Mouse (Mus musculus) testis, adult 2 months (tissue): ENCODE measurements at regions not wholly inside any gene's neighbourhood (a gene's known extent, or its start where the extent isn't known, plus 50 kb on each side); places are given as distances from the start of the nearest gene placed in this dataset.

Source experiments
- H3K27ac ChIP-seq: fragments of 200-500 bp; 2 replicates; pipeline ENCODE4 v1.5.1; 2012; ENCODE audit warnings: low read depth, low read length; ENCODE audit not compliant: control insufficient read depth, insufficient read depth
- H3K27me3 ChIP-seq: fragments of 200-500 bp; 2 replicates; pipeline ENCODE4 v1.6.1; 2012; ENCODE audit warnings: mild to moderate bottlenecking, low read length, moderate library complexity; ENCODE audit not compliant: control insufficient read depth, insufficient read depth
- H3K36me3 ChIP-seq: fragments of 200-500 bp; 2 replicates; pipeline ENCODE4 v1.6.1; 2012; ENCODE audit warnings: mild to moderate bottlenecking, low read length; ENCODE audit not compliant: control insufficient read depth, insufficient read depth
- H3K4me1 ChIP-seq: fragments of 200-500 bp; 2 replicates; pipeline ENCODE4 v1.6.1; 2012; ENCODE audit warnings: low read length; ENCODE audit not compliant: control insufficient read depth, insufficient read depth
- H3K4me3 ChIP-seq: fragments of 200-500 bp; 2 replicates; pipeline ENCODE4 v1.5.1; 2012; ENCODE audit warnings: low read depth, mild to moderate bottlenecking, low read length, moderate library complexity, mixed read lengths; ENCODE audit not compliant: control insufficient read depth
- CTCF ChIP-seq: fragments of 200-500 bp; IDR thresholded peaks from 2 replicates; pipeline ENCODE4 v1.5.1; 2012; ENCODE audit warnings: low read depth, mild to moderate bottlenecking, inconsistent platforms, low read length, moderate library complexity; ENCODE audit not compliant: control insufficient read depth, insufficient read depth, insufficient replicate concordance
- POLR2A ChIP-seq: fragments of 200-500 bp; IDR thresholded peaks from 2 replicates; pipeline ENCODE4 v1.6.1; 2012; ENCODE audit warnings: low read depth, mild to moderate bottlenecking, inconsistent platforms, low read length, moderate library complexity; ENCODE audit not compliant: control insufficient read depth

GRCm38 (mm10) chr3:41408821-41409737 lies 146.5 kb upstream of the Jade1 start:
- no peak overlapping the region for H3K4me3 ChIP-seq
- TF ChIP-seq CTCF (no peak), POLR2A (no peak)
- no peaks in the 10 kb centered on the region; the same call in 1 of the 2 replicates for H3K4me1 ChIP-seq
- no peaks in the 10 kb centered on the region for H3K36me3 ChIP-seq
- no peaks in the 10 kb centered on the region for H3K27me3 ChIP-seq
- H3K27ac ChIP-seq, result no peak overlapping the region

DNA sequence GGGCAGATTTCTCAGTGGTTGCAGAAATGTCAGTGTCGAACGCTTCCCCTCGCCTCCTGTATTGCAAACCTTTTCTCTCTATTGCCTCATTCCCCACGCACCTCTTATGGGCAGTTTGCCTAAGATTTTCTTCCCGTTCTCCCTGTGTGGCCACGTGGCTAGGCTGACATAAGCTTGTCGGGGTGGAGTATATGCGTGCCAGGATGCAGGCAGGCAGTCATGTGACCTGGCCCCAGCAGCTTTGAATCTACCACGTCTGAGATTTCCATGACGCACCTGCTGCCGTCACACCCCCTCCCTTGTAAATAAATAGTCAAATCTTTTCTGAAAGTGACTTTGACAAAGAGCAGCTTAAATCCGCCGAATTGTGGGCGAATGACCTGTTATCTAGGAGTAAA lies 147.1 kb upstream of the Jade1 start:
- Histone ChIP-seq H3K36me3 (no peaks in the 10 kb centered on the region), H3K4me3 (no peak overlapping the region), H3K27ac (no peak overlapping the region), H3K4me1 (no peaks in the 10 kb centered on the region; the same call in 1 of the 2 replicates), H3K27me3 (no peaks in the 10 kb centered on the region)
- TF ChIP-seq POLR2A, result no peak
- TF ChIP-seq CTCF, result no peak

DNA sequence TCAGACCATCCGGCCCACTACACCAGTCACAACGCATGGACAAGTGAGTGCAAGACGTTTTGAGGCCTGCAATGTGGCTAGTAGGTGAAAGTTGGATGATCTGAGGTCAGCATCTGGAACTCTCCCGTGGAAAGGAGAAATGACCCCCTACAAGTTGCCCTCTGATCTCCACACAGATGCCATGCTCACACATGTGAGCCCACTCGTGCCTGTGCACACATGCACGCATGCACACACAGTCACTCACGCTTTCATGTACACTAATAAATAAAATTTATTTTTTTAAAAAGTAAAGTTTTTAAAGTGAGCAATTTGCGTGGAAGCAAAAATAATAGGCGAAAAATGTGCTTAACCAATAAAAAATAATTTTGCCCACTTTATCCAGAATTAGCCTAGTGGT lies 147.5 kb upstream of the Jade1 start:
- TF ChIP-seq CTCF (no peak), POLR2A (no peak)
- Histone ChIP-seq H3K27me3 (no peaks in the 10 kb centered on the region), H3K27ac (no peak overlapping the region), H3K4me1 (no peaks in the 10 kb centered on the region; the same call in 1 of the 2 replicates), H3K4me3 (no peak overlapping the region), H3K36me3 (no peaks in the 10 kb centered on the region)

DNA sequence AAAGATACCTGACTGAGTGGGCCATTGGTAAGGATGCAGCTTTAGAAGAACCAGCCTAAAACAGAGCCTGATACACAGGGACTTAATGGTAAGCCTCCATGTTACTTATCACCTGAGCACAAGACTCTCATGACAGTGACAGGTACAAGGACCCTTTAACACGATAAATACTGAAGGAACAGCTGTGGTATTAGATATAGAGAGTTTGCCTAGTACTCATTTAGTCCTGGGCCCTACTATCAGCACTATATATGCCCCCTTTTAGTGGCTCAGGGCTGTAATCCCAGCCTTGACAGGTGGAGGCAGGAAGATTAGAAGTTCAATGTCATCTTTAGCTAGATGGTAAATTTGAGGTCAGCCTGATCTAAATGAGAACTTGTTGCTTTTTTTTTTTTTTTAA lies 148.0 kb upstream of the Jade1 start:
- Histone ChIP-seq H3K36me3 (no peaks in the 10 kb centered on the region), H3K27ac (no peak overlapping the region), H3K27me3 (no peaks in the 10 kb centered on the region), H3K4me1 (no peaks in the 10 kb centered on the region; the same call in 1 of the 2 replicates), H3K4me3 (no peak overlapping the region)
- TF ChIP-seq CTCF, result no peak
- no peak for TF ChIP-seq POLR2A

DNA sequence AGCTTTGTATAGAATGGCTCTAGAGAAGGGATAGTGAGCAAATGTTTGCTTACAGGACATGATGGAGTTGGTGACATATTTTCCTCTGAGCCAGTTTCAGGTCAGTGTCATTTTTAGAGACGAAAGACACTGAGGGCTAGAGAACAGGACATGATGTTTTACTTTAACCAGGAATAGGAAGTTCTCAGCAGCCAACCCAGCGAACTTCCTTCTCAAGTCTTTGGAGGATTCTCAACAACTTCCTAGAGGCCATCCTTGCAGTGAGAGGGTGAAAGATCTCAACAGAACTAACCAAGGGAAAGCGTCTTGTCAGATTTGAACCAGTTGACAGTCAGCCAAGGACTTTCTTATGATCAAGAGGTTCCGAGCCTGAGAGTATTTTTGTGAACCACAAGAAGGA lies 153.7 kb upstream of the Jade1 start:
- TF ChIP-seq POLR2A (no peak), CTCF (no peak)
- Histone ChIP-seq H3K36me3 (no peaks in the 10 kb centered on the region), H3K27me3 (no peaks in the 10 kb centered on the region), H3K4me1 (no peaks in the 10 kb centered on the region), H3K27ac (no peak overlapping the region), H3K4me3 (no peak overlapping the region)

DNA sequence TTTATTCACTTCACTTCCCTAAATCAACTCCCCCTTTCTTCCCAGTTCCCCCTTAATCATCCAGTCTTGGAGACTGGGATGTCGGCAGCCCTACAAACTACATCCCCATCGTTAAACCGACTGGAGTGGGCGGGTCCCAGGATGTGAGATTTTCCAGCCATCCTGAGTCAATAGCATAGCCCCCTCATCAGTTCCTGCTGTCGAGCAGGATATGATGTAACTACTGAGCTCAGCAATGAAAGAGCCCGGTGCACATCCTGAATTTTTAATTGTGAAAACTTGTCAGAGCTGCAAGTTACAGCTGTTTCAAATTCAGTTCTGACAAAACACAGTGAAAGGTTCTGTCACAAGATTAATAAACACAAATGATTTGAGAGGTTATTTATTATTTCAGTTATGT lies 165.7 kb upstream of the Jade1 start:
- Histone ChIP-seq H3K27ac (no peak overlapping the region), H3K27me3 (no peaks in the 10 kb centered on the region)
- TF ChIP-seq CTCF (no peak), POLR2A (no peak)

DNA sequence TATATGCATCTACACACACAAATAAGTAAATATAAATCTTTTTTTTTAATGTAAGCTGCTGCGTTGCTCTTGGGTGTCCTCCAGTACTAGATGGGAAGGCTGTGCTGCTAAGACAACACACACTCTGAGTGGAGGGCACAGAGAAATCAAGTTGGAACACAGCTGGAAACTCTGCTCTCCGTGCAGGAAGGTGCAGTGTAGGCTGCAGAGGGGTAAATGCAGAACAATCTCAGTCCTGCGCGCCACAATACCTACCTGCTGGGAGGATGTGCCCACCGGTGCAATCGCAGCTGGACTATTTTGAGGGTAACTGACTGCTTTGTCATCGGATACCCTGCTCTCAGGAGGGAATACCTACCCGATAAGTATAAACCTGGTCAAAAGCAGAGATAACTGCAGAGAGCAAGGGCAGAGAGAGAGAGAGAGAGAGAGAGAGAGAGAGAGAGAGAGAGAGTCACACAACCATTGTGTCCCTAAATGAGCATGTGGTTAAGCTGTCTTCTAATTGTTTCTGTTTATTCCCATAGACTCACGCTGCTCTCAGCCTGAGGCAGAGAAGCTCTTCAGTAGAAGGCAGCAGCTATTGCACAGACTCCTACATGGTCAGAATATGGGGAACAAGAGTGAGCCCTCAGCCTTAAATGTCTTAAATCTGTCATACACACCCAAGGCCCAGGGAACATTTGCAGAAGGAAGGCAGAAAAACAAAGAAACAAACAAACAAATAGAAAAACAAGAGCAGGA lies 167.9 kb upstream of the Jade1 start:
- Histone ChIP-seq H3K4me3 (no peak overlapping the region), H3K4me1 (no peaks in the 10 kb centered on the region), H3K36me3 (no peaks in the 10 kb centered on the region), H3K27ac (no peak overlapping the region), H3K27me3 (no peaks in the 10 kb centered on the region)
- no peak for TF ChIP-seq CTCF
- TF ChIP-seq POLR2A, result no peak

More for the DNA sequence above, 165.7 kb upstream of the Jade1 start:
- Histone ChIP-seq H3K4me3 (no peak overlapping the region), H3K36me3 (no peaks in the 10 kb centered on the region), H3K4me1 (no peaks in the 10 kb centered on the region)
